In genomic region chr4:135136202-135136601, GRCm38 (mm10) we compare ENCODE assay signal across 36 mouse cellular contexts. TPM values are rescaled to one million over a fixed set of nuclear protein-coding genes. Genes with fewer than 3 reads are reported as not detected.
"Had no signal": no experiment of that assay in that cellular context is flagged by ENCODE, and none has a peak within 500 bp of the region (broad histone marks: within the 10 kb centered on the region; RNA-seq: fewer than 3 reads in every experiment).

No protein-coding gene starts in this region.

- H3K9me3 ChIP-seq: limb, embryonic 10.5 days; limb, embryonic 12.5 days; limb, embryonic 13.5 days; limb, embryonic 15.5 days; liver, embryonic 12.5 days; liver, embryonic 13.5 days; liver, embryonic 15.5 days; lung, embryonic 15.5 days; megakaryocyte, embryonic 14.5 days; midbrain, embryonic 10.5 days; midbrain, embryonic 12.5 days; midbrain, embryonic 13.5 days; midbrain, embryonic 15.5 days had no signal

- DNase-seq: left cerebral cortex, postnatal 4 days; liver; liver, embryonic 13.5 days; liver, postnatal 0 days; lung, adult 18-20 months; lung, adult 2 months; lung, embryonic 14.5 days; lung, postnatal 10 days; lung, postnatal 14 days; lung, postnatal 36 days; lung, postnatal 4 days; midbrain, embryonic 14.5 days had no signal

- ATAC-seq: liver, embryonic 12.5 days; liver, postnatal 0 days; lung, postnatal 0 days; midbrain, embryonic 13.5 days; midbrain, embryonic 15.5 days; midbrain, embryonic 16.5 days had no signal

- H3K9ac ChIP-seq: limb, embryonic 12.5 days; limb, embryonic 13.5 days; limb, embryonic 15.5 days; liver, embryonic 12.5 days; liver, embryonic 13.5 days; liver, embryonic 14.5 days; liver, embryonic 15.5 days; liver, postnatal 0 days; lung, embryonic 14.5 days; lung, embryonic 15.5 days; midbrain, embryonic 12.5 days; midbrain, embryonic 13.5 days; midbrain, embryonic 15.5 days had no signal

- H3K4me3 ChIP-seq: limb, embryonic 10.5 days; limb, embryonic 12.5 days; limb, embryonic 13.5 days; limb, embryonic 15.5 days; liver, embryonic 12.5 days; liver, embryonic 13.5 days; liver, embryonic 15.5 days; lung, embryonic 15.5 days; megakaryocyte, embryonic 14.5 days; midbrain, embryonic 10.5 days; midbrain, embryonic 12.5 days; midbrain, embryonic 13.5 days; midbrain, embryonic 15.5 days; myocyte had no signal

- H3K36me3 ChIP-seq: limb, embryonic 10.5 days; limb, embryonic 12.5 days; limb, embryonic 13.5 days; limb, embryonic 15.5 days; liver, embryonic 12.5 days; liver, embryonic 13.5 days; liver, embryonic 15.5 days; lung, embryonic 15.5 days; midbrain, embryonic 10.5 days; midbrain, embryonic 12.5 days; midbrain, embryonic 13.5 days; midbrain, embryonic 15.5 days had no signal

- H3K27me3 ChIP-seq: megakaryocyte, embryonic 14.5 days had no signal

- H3K27ac ChIP-seq: limb, embryonic 10.5 days; limb, embryonic 12.5 days; limb, embryonic 13.5 days; limb, embryonic 15.5 days; liver, embryonic 12.5 days; liver, embryonic 13.5 days; liver, embryonic 14.5 days; liver, embryonic 15.5 days; lung, embryonic 15.5 days; macrophage; midbrain, embryonic 10.5 days; midbrain, embryonic 12.5 days; midbrain, embryonic 13.5 days; midbrain, embryonic 15.5 days had no signal

- H3K4me2 ChIP-seq: limb, embryonic 12.5 days; limb, embryonic 13.5 days; limb, embryonic 15.5 days; liver, embryonic 11.5 days; liver, embryonic 12.5 days; liver, embryonic 13.5 days; liver, embryonic 15.5 days; lung, embryonic 14.5 days; lung, embryonic 15.5 days; midbrain, embryonic 11.5 days; midbrain, embryonic 12.5 days; midbrain, embryonic 13.5 days; midbrain, embryonic 15.5 days had no signal

- H3K4me1 ChIP-seq: liver, embryonic 15.5 days had no signal

RNA-seq across cellular contexts. Expression of gene Runx3, which starts 15.8 kb away (rescaled TPM):
- total RNA-seq: left cerebral cortex, postnatal 10 days; left cerebral cortex, postnatal 14 days; left cerebral cortex, postnatal 25 days; left cerebral cortex, postnatal 36 days; midbrain, postnatal 0 days had no signal
- polyA plus RNA-seq: midbrain, embryonic 11.5 days; midbrain, embryonic 12.5 days; midbrain, embryonic 13.5 days; midbrain, embryonic 14.5 days; midbrain, embryonic 15.5 days; midbrain, embryonic 16.5 days; midbrain, postnatal 0 days had no signal
